Mouse (Mus musculus) MEL (cell line): ENCODE measurements around the gene Nr2f1.

ENCODE experiments used
- CTCF ChIP-seq, 3 experiments: IDR thresholded peaks in 2 of 3; conservative IDR thresholded peaks in 1 of 3; 2 replicates each; pipeline ENCODE4 v1.5.1; 2011 to 2012; ENCODE audit warnings: low read length in 3 of 3, low read depth in 2 of 3, mild to moderate bottlenecking in 2 of 3, improper control_type of control experiment in 1 of 3, inconsistent platforms in 1 of 3, mixed read lengths in 1 of 3, moderate library complexity in 1 of 3; ENCODE audit not compliant: control insufficient read depth in 1 of 3, insufficient read depth in 1 of 3, poor library complexity in 1 of 3, severe bottlenecking in 1 of 3
- EP300 ChIP-seq, 2 experiments: IDR thresholded peaks; 2 replicates each; pipeline ENCODE4 v1.6.1; 2011; ENCODE audit warnings: improper control_type of control experiment in 2 of 2, low read length in 2 of 2, low read depth in 1 of 2, mild to moderate bottlenecking in 1 of 2
- ETS1 ChIP-seq: IDR thresholded peaks from 2 replicates; pipeline ENCODE4 v1.6.1; 2012; ENCODE audit warnings: low read depth, mild to moderate bottlenecking, inconsistent platforms, low read length, improper control_type of control experiment, moderate library complexity
- GATA1 ChIP-seq: IDR thresholded peaks from 2 replicates; pipeline ENCODE4 v1.6.1; 2011; ENCODE audit warnings: low read depth, low read length, improper control_type of control experiment
- HCFC1 ChIP-seq: IDR thresholded peaks from 2 replicates; pipeline ENCODE4 v1.6.1; 2012; ENCODE audit warnings: low read depth, mild to moderate bottlenecking, inconsistent platforms, low read length, improper control_type of control experiment, moderate library complexity
- MXI1 ChIP-seq: IDR thresholded peaks from 2 replicates; pipeline ENCODE4 v1.6.1; 2011; ENCODE audit warnings: mild to moderate bottlenecking, low read depth, low read length, improper control_type of control experiment
- MYC ChIP-seq: IDR thresholded peaks from 2 replicates; pipeline ENCODE4 v1.6.1; 2011; ENCODE audit warnings: low read depth, mild to moderate bottlenecking, low read length, improper control_type of control experiment, moderate library complexity
- NELFE ChIP-seq: IDR thresholded peaks from 2 replicates; pipeline ENCODE4 v1.6.1; 2011; ENCODE audit warnings: low read depth, low read length, improper control_type of control experiment
- NRF1 ChIP-seq: IDR thresholded peaks from 2 replicates; pipeline ENCODE4 v1.6.1; 2014; ENCODE audit warnings: low read depth, mild to moderate bottlenecking, inconsistent platforms, low read length, improper control_type of control experiment, moderate library complexity; ENCODE audit not compliant: poor library complexity, insufficient read depth, severe bottlenecking
- POLR2A ChIP-seq, 2 experiments: IDR thresholded peaks; 2 replicates each; pipeline ENCODE4 v1.6.1; 2011 to 2012; ENCODE audit warnings: low read length in 2 of 2, mild to moderate bottlenecking in 2 of 2, control low read depth in 1 of 2, improper control_type of control experiment in 1 of 2, low read depth in 1 of 2, moderate library complexity in 1 of 2; ENCODE audit not compliant: control insufficient read depth in 1 of 2, insufficient read depth in 1 of 2, poor library complexity in 1 of 2
- POLR2AphosphoS2 ChIP-seq: IDR thresholded peaks from 2 replicates; pipeline ENCODE4 v1.6.1; 2011; ENCODE audit warnings: low read length, improper control_type of control experiment

DNA sequence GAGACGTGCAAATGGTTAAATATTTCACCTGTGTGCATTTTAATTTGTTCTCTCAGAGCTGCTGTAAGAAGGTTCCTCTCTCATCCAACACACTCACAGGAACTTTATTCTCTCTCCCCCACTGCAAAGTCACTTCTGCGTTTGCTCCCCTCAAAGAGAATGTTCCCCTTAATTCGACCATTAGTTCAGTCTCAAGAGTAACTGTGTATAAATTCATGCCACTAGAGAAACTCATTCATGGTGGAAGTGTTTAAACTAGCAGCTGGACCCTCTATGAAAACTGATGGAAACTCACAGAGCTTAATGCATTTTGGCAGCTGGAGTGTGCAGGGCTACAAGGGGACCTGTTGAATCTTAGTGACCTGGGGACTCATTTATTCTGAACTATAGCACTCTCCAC, 26.7 kb downstream of the Nr2f1 start:
- TF ChIP-seq GATA1 = no peak
- no peak for TF ChIP-seq CTCF (IDR thresholded peaks at IDR 0.05 in 2 of 3, conservative IDR thresholded peaks at IDR 0.05 in 1 of 3; ENCODE audit: control insufficient read depth in 1 of 3, insufficient read depth in 1 of 3, low read depth in 2 of 3, low read length in 3 of 3, poor library complexity in 1 of 3, severe bottlenecking in 1 of 3)
- TF ChIP-seq POLR2AphosphoS2 = no peak
- no peak for TF ChIP-seq EP300 (IDR thresholded peaks at IDR 0.05; ENCODE audit: low read depth in 1 of 2, low read length in 2 of 2)
- TF ChIP-seq POLR2A (IDR thresholded peaks at IDR 0.05; ENCODE audit: control insufficient read depth in 1 of 2, insufficient read depth in 1 of 2, low read depth in 1 of 2, low read length in 2 of 2, poor library complexity in 1 of 2) = no peak
- no peak for TF ChIP-seq NRF1
- TF ChIP-seq ETS1 = no peak
- no peak for TF ChIP-seq HCFC1
- TF ChIP-seq MXI1 = no peak
- no peak for TF ChIP-seq MYC
- no peak for TF ChIP-seq NELFE
